Mouse (Mus musculus) MEL (cell line): ENCODE results near the gene Olfr427. TPM values are rescaled to one million over a fixed set of nuclear protein-coding genes. Genes with fewer than 3 reads are reported as not detected.
"Not testable (repeated sequence)": the region's sequence is repeated elsewhere in the genome, so short reads cannot be mapped to it uniquely, and the experiment has no call there.

ENCODE experiments used
- DNase-seq: peaks from one replicate; pipeline ENCODE4 v3.0.0; 2011; ENCODE audit warnings: low read depth, low spot score
- H3K27ac ChIP-seq: 2 replicates; pipeline ENCODE4 v1.5.1; 2012; ENCODE audit warnings: low read depth, mild to moderate bottlenecking, control low read depth, low read length, moderate library complexity; ENCODE audit not compliant: control insufficient read depth
- H3K27me3 ChIP-seq, 2 experiments: fragments of 150-350 bp in 1 of 2; sonication (generic) in 1 of 2; 2 replicates each; pipeline ENCODE4 v1.6.1; 2012; ENCODE audit warnings: low read length in 2 of 2, mild to moderate bottlenecking in 2 of 2, improper control_type of control experiment in 1 of 2, moderate library complexity in 1 of 2; ENCODE audit not compliant: insufficient read depth in 2 of 2, control insufficient read depth in 1 of 2
- H3K36me3 ChIP-seq, 2 experiments: 2 replicates each; pipeline ENCODE4 v1.6.1; 2012 to 2014; ENCODE audit warnings: low read length in 2 of 2, improper control_type of control experiment in 1 of 2, inconsistent platforms in 1 of 2, mild to moderate bottlenecking in 1 of 2; ENCODE audit not compliant: insufficient read depth in 2 of 2, control insufficient read depth in 1 of 2
- H3K4me1 ChIP-seq, 2 experiments: fragments of 150-350 bp in 1 of 2; sonication (generic) in 1 of 2; 2 replicates each; pipeline ENCODE4 v1.6.1; 2012; ENCODE audit warnings: low read length in 2 of 2, improper control_type of control experiment in 1 of 2, mild to moderate bottlenecking in 1 of 2; ENCODE audit not compliant: insufficient read depth in 2 of 2, control insufficient read depth in 1 of 2
- H3K4me3 ChIP-seq, 2 experiments: fragments of 150-350 bp in 1 of 2; sonication (generic) in 1 of 2; 2 replicates each; pipeline ENCODE4 v1.5.1; 2012; ENCODE audit warnings: low read depth in 2 of 2, low read length in 2 of 2, mild to moderate bottlenecking in 2 of 2, moderate library complexity in 2 of 2, control low read depth in 1 of 2, improper control_type of control experiment in 1 of 2; ENCODE audit not compliant: control insufficient read depth in 1 of 2, insufficient read depth in 1 of 2
- H3K79me2 ChIP-seq: 2 replicates; pipeline ENCODE4 v1.6.1; 2012; ENCODE audit warnings: mild to moderate bottlenecking, low read length, moderate library complexity; ENCODE audit not compliant: control insufficient read depth, poor library complexity, insufficient read depth
- H3K9ac ChIP-seq: 2 replicates; pipeline ENCODE4 v1.6.1; 2012; ENCODE audit warnings: low read depth, mild to moderate bottlenecking, control low read depth, low read length, moderate library complexity; ENCODE audit not compliant: control insufficient read depth, poor library complexity, severe bottlenecking
- H3K9me3 ChIP-seq: fragments of 150-350 bp; sonication (generic); replicated peaks from 2 replicates; pipeline ENCODE4 v1.6.1; 2012; ENCODE audit warnings: mild to moderate bottlenecking, low read length, improper control_type of control experiment, moderate library complexity; ENCODE audit not compliant: insufficient read depth
- BHLHE40 ChIP-seq: IDR thresholded peaks from 2 replicates; pipeline ENCODE4 v1.6.1; 2012; ENCODE audit warnings: low read depth, mild to moderate bottlenecking, inconsistent platforms, low read length, improper control_type of control experiment, borderline replicate concordance
- CHD2 ChIP-seq: IDR thresholded peaks from 2 replicates; pipeline ENCODE4 v1.6.1; 2011; ENCODE audit warnings: low read length, improper control_type of control experiment
- CTCF ChIP-seq, 3 experiments: IDR thresholded peaks in 2 of 3; conservative IDR thresholded peaks in 1 of 3; 2 replicates each; pipeline ENCODE4 v1.5.1; 2011 to 2012; ENCODE audit warnings: low read length in 3 of 3, low read depth in 2 of 3, mild to moderate bottlenecking in 2 of 3, improper control_type of control experiment in 1 of 3, inconsistent platforms in 1 of 3, mixed read lengths in 1 of 3, moderate library complexity in 1 of 3; ENCODE audit not compliant: control insufficient read depth in 1 of 3, insufficient read depth in 1 of 3, poor library complexity in 1 of 3, severe bottlenecking in 1 of 3
- E2F4 ChIP-seq: IDR thresholded peaks from 2 replicates; pipeline ENCODE4 v1.6.1; 2011; ENCODE audit warnings: low read depth, low read length, improper control_type of control experiment, borderline replicate concordance
- EP300 ChIP-seq, 2 experiments: IDR thresholded peaks; 2 replicates each; pipeline ENCODE4 v1.6.1; 2011; ENCODE audit warnings: improper control_type of control experiment in 2 of 2, low read length in 2 of 2, low read depth in 1 of 2, mild to moderate bottlenecking in 1 of 2
- ETS1 ChIP-seq: IDR thresholded peaks from 2 replicates; pipeline ENCODE4 v1.6.1; 2012; ENCODE audit warnings: low read depth, mild to moderate bottlenecking, inconsistent platforms, low read length, improper control_type of control experiment, moderate library complexity
- GABPA ChIP-seq: IDR thresholded peaks from 2 replicates; pipeline ENCODE4 v1.6.1; 2012; ENCODE audit warnings: low read depth, mild to moderate bottlenecking, inconsistent platforms, low read length, improper control_type of control experiment, moderate library complexity
- GATA1 ChIP-seq: IDR thresholded peaks from 2 replicates; pipeline ENCODE4 v1.6.1; 2011; ENCODE audit warnings: low read depth, low read length, improper control_type of control experiment
- HCFC1 ChIP-seq: IDR thresholded peaks from 2 replicates; pipeline ENCODE4 v1.6.1; 2012; ENCODE audit warnings: low read depth, mild to moderate bottlenecking, inconsistent platforms, low read length, improper control_type of control experiment, moderate library complexity
- MAFK ChIP-seq: IDR thresholded peaks from 2 replicates; pipeline ENCODE4 v1.6.1; 2011; ENCODE audit warnings: low read depth, mild to moderate bottlenecking, low read length, improper control_type of control experiment, borderline replicate concordance
- MAZ ChIP-seq: IDR thresholded peaks from 2 replicates; pipeline ENCODE4 v1.6.1; 2012; ENCODE audit warnings: low read depth, mild to moderate bottlenecking, inconsistent platforms, low read length, improper control_type of control experiment
- MEF2A ChIP-seq: IDR thresholded peaks from 2 replicates; pipeline ENCODE4 v1.6.1; 2014; ENCODE audit warnings: low read depth, mild to moderate bottlenecking, inconsistent platforms, low read length, improper control_type of control experiment; ENCODE audit not compliant: poor library complexity, insufficient replicate concordance, severe bottlenecking; ENCODE audit errors: extremely low read depth
- MXI1 ChIP-seq: IDR thresholded peaks from 2 replicates; pipeline ENCODE4 v1.6.1; 2011; ENCODE audit warnings: mild to moderate bottlenecking, low read depth, low read length, improper control_type of control experiment
- MYB ChIP-seq: IDR thresholded peaks from 2 replicates; pipeline ENCODE4 v1.6.1; 2011; ENCODE audit warnings: mild to moderate bottlenecking, low read depth, low read length, improper control_type of control experiment
- MYC ChIP-seq: IDR thresholded peaks from 2 replicates; pipeline ENCODE4 v1.6.1; 2011; ENCODE audit warnings: low read depth, mild to moderate bottlenecking, low read length, improper control_type of control experiment, moderate library complexity
- NELFE ChIP-seq: IDR thresholded peaks from 2 replicates; pipeline ENCODE4 v1.6.1; 2011; ENCODE audit warnings: low read depth, low read length, improper control_type of control experiment
- NRF1 ChIP-seq: IDR thresholded peaks from 2 replicates; pipeline ENCODE4 v1.6.1; 2014; ENCODE audit warnings: low read depth, mild to moderate bottlenecking, inconsistent platforms, low read length, improper control_type of control experiment, moderate library complexity; ENCODE audit not compliant: poor library complexity, insufficient read depth, severe bottlenecking
- POLR2A ChIP-seq, 2 experiments: IDR thresholded peaks; 2 replicates each; pipeline ENCODE4 v1.6.1; 2011 to 2012; ENCODE audit warnings: low read length in 2 of 2, mild to moderate bottlenecking in 2 of 2, control low read depth in 1 of 2, improper control_type of control experiment in 1 of 2, low read depth in 1 of 2, moderate library complexity in 1 of 2; ENCODE audit not compliant: control insufficient read depth in 1 of 2, insufficient read depth in 1 of 2, poor library complexity in 1 of 2
- POLR2AphosphoS2 ChIP-seq: IDR thresholded peaks from 2 replicates; pipeline ENCODE4 v1.6.1; 2011; ENCODE audit warnings: low read length, improper control_type of control experiment
- POLR2AphosphoS5 ChIP-seq: IDR thresholded peaks from 2 replicates; pipeline ENCODE4 v1.6.1; 2012; ENCODE audit warnings: low read depth, borderline replicate concordance, mild to moderate bottlenecking, inconsistent platforms, low read length, moderate library complexity, mixed read lengths
- RAD21 ChIP-seq: IDR thresholded peaks from 2 replicates; pipeline ENCODE4 v1.6.1; 2011; ENCODE audit warnings: mild to moderate bottlenecking, low read depth, low read length, improper control_type of control experiment
- SIN3A ChIP-seq: IDR thresholded peaks from 2 replicates; pipeline ENCODE4 v1.6.1; 2012; ENCODE audit warnings: low read length, improper control_type of control experiment, inconsistent platforms
- SMC3 ChIP-seq: IDR thresholded peaks from 2 replicates; pipeline ENCODE4 v1.6.1; 2011; ENCODE audit warnings: low read depth, low read length, improper control_type of control experiment
- TAL1 ChIP-seq: IDR thresholded peaks from 2 replicates; pipeline ENCODE4 v1.6.1; 2012; ENCODE audit warnings: mild to moderate bottlenecking, inconsistent platforms, low read length, moderate library complexity, mixed read lengths
- TCF12 ChIP-seq: IDR thresholded peaks from 2 replicates; pipeline ENCODE4 v1.6.1; 2014; ENCODE audit warnings: low read depth, mild to moderate bottlenecking, inconsistent platforms, low read length, improper control_type of control experiment, moderate library complexity
- UBTF ChIP-seq: IDR thresholded peaks from 2 replicates; pipeline ENCODE4 v1.6.1; 2012; ENCODE audit warnings: low read depth, mild to moderate bottlenecking, inconsistent platforms, low read length, improper control_type of control experiment, moderate library complexity, borderline replicate concordance; ENCODE audit not compliant: insufficient read depth
- ZNF384 ChIP-seq: IDR thresholded peaks from 2 replicates; pipeline ENCODE4 v1.6.1; 2012; ENCODE audit warnings: low read depth, mild to moderate bottlenecking, inconsistent platforms, low read length, improper control_type of control experiment
- polyA plus RNA-seq, 2 experiments: library from polyadenylated mRNA; stranded (reverse) in 1 of 2; unstranded in 1 of 2; fragments of >175 nt in 1 of 2; fragments of >200 nt in 1 of 2; gene quantifications; 2 replicates each; pipeline versions ENCODE4 v1.2.1 to v1.2.4; 2012; ENCODE audit warnings: low replicate concordance in 2 of 2, low read depth in 1 of 2; ENCODE audit not compliant: insufficient read length in 2 of 2, insufficient read depth in 1 of 2, missing spikeins in 1 of 2
- total RNA-seq: library from RNA; depleted of rRNA; stranded (reverse); fragments of 300-350 nt; gene quantifications from 2 replicates; pipeline ENCODE4 v1.2.3, GENCODE M21; 2012

Olfr427 gene
- total and polyA plus RNA-seq, 3 experiments, result not detected

- DNase-seq, result no peak
- Histone ChIP-seq H3K9ac (no peak within 1 kb of the TSS), H3K9me3 (no peaks in the 10 kb centered on the region), H3K79me2 (no peaks in the 10 kb centered on the region), H3K4me1 (no peaks in the 10 kb centered on the region), H3K27ac (no peak within 1 kb of the TSS), H3K27me3 (no peaks in the 10 kb centered on the region), H3K4me3 (no peak within 1 kb of the TSS), H3K36me3 (no peaks in the 10 kb centered on the region)
- TF ChIP-seq MEF2A (no peak), CTCF (IDR thresholded peaks at IDR 0.05 in 2 of 3, conservative IDR thresholded peaks at IDR 0.05 in 1 of 3; ENCODE audit: control insufficient read depth in 1 of 3, insufficient read depth in 1 of 3, low read depth in 2 of 3, low read length in 3 of 3, poor library complexity in 1 of 3, severe bottlenecking in 1 of 3) (no peak), POLR2AphosphoS2 (no peak), EP300 (IDR thresholded peaks at IDR 0.05; ENCODE audit: low read depth in 1 of 2, low read length in 2 of 2) (no peak), RAD21 (no peak), POLR2A (IDR thresholded peaks at IDR 0.05; ENCODE audit: control insufficient read depth in 1 of 2, insufficient read depth in 1 of 2, low read depth in 1 of 2, low read length in 2 of 2, poor library complexity in 1 of 2) (no peak), MAFK (no peak), E2F4 (no peak), TAL1 (no peak), CHD2 (no peak), ZNF384 (no peak), BHLHE40 (no peak), ETS1 (no peak), MYB (no peak), MAZ (no peak)
Observed at GRCm38 (mm10) chr1:174048893-174049292, 47.8 kb upstream of the Olfr427 start, which contains the start of gene Olfr432. Gene Olfr432, plus strand, starts transcription at chr1:174049205.

GRCm38 (mm10) chr1:174049357-174049756 is 47.3 kb upstream of the Olfr427 start:
- H3K79me2 ChIP-seq, H3K27me3 ChIP-seq, H3K4me3 ChIP-seq, H3K36me3 ChIP-seq, H3K4me1 ChIP-seq, H3K9ac ChIP-seq, H3K27ac ChIP-seq, H3K9me3 ChIP-seq: not testable (repeated sequence)
- DNase-seq, result peak; percentile 6

GRCm38 (mm10) chr1:174050532-174050931 is 46.2 kb upstream of the Olfr427 start:
- H3K9me3 ChIP-seq, result no peaks in the 10 kb centered on the region
- H3K27me3 ChIP-seq, result no peaks in the 10 kb centered on the region
- no peaks in the 10 kb centered on the region for H3K36me3 ChIP-seq
- no peak overlapping the region for H3K27ac ChIP-seq
- H3K79me2 ChIP-seq, result no peaks in the 10 kb centered on the region
- no peak for DNase-seq
- H3K9ac ChIP-seq, result no peak overlapping the region
- no peak overlapping the region for H3K4me3 ChIP-seq
- no peaks in the 10 kb centered on the region for H3K4me1 ChIP-seq
- no peak for TF ChIP-seq POLR2AphosphoS2
- no peak for TF ChIP-seq MXI1
- TF ChIP-seq GABPA, result no peak
- TF ChIP-seq GATA1, result no peak
- TF ChIP-seq NELFE, result no peak
- TF ChIP-seq HCFC1, result no peak
- TF ChIP-seq E2F4, result no peak
- no peak for TF ChIP-seq MYC
- TF ChIP-seq BHLHE40, result no peak
- no peak for TF ChIP-seq TCF12
- no peak for TF ChIP-seq ZNF384
- TF ChIP-seq POLR2AphosphoS5, result no peak
- no peak for TF ChIP-seq SMC3
- TF ChIP-seq SIN3A, result no peak
- TF ChIP-seq CHD2, result no peak
- no peak for TF ChIP-seq UBTF
- no peak for TF ChIP-seq NRF1
